Mouse (Mus musculus) regulatory T cell (primary cell): ENCODE measurements around the gene Gatc.
"Not testable (repeated sequence)": the region's sequence is repeated elsewhere in the genome, so short reads cannot be mapped to it uniquely, and the experiment has no call there.

ENCODE experiments used
- in situ Hi-C: fragments of 300-600 bp; cut with MboI, MseI; formaldehyde crosslinking; loops from one replicate; pipeline ENCODE4 v1.15.1; 2025; ENCODE audit warnings: high pct_unique_total_duplicates

Gene Gatc

DNA sequence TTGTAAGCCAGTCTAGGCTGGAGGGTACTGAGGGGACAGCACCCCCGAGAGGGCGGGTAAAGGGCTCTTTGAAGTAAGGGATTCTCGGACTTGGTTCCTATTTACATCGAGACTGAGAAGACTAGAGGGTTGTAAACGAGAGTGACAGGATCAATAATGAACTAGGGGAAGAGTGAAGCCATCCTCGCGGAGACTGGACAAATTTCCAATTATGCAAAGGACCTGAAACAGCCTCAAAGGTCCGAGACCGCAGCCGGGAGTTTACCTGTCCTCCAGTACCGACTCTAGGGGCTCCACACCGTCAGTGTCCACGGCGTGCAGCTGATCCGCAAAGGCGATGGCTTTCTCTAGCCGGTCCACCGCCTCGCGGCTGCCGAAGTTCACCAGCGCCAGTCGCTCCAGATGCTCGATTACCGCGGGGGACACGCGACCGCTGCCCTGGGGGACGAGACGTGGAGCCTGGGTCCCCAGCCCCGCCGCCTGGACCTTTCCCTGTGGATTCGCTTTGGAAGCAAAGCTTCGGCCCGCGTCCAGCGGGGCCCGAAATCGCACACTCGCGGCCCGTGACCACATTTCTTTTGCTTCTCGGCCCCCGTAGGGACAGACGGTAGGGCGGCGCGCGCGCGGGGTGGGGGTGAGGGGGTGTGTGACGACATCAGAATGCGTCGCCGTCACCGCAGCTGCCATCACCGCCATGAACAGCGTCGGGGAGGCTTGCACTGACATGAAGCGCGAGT, at the start of gene Gatc, which contains the start of gene Triap1:
Gatc (minus strand) TSS at position 602 of the 737 bp plus-strand sequence.
Triap1 (plus strand) TSS at position 649 of the 737 bp plus-strand sequence.
- in situ Hi-C loops: no loop called here

DNA sequence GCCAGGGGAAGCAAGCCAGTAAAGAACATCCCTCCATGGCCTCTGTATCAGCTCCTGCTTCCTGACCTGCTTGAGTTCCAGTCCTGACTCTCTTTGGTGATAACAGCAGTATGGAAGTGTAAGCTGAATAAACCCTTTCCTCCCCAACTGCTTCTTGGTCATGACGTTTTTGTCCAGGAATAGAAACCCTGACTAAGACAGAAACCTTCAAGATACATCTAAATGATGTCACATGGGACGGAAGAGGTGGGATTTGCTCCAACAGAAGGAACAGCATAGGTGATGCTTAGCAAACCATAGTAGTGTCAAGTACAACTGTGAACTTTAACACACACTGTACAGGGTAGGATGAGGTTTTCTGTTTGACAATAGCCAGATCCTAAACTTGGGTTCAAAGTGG, 37.9 kb upstream of the Gatc start:
- in situ Hi-C loops: not testable (repeated sequence)

DNA sequence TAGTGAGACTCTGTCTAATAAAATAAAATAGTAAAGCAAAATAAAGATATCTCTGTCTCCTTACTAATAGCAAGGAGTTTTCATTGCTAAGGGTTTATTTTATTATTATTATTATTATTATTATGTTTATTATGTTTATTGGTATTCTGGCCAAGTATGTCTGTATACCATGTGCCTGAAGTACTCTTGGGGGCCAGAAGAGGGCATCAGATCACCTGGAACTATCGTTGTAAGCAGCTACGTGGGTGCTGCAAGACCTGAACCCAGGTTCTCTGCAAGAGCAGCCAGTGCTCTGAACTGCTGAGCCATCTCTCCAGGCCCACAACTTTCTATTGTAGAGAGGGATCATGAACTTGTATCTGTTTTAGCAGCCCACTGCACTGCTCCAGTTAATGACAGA, 34.5 kb upstream of the Gatc start:
- in situ Hi-C loops: no loop called here

DNA sequence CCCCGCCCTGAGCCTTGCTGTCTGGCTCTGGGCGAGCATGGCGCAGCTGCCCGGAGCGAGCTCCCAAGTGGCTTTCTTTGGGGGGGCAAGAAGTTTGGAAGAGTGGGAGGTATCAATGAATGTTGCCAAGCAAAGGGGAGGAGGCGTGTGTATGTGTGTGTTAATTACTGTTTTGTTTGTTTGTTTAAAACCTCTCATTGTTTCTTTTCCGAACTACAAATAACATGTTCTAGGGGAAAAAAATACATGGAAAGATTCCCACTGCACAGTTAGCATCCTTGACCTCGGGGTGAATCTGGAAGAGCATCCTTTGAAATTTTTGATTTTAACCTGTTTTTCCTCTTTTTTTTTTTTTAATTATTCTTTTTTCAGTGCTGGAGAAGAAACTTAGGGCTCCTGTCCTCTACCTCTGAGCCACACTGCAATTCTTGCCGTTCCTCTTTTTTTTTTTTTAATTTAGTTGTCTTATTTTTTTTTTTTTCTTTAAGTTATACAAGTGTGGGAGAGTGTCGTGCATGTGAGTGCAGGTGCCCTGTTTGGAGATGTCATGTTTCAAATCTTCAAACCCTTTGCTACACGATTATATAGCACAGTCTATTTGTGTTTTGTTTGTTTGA, 33.3 kb upstream of the Gatc start:
- in situ Hi-C loops: loop anchor here (25.0 kb wide), 1 partner anchor 1988 kb away; the partner anchor contains the start of gene Wsb2

DNA sequence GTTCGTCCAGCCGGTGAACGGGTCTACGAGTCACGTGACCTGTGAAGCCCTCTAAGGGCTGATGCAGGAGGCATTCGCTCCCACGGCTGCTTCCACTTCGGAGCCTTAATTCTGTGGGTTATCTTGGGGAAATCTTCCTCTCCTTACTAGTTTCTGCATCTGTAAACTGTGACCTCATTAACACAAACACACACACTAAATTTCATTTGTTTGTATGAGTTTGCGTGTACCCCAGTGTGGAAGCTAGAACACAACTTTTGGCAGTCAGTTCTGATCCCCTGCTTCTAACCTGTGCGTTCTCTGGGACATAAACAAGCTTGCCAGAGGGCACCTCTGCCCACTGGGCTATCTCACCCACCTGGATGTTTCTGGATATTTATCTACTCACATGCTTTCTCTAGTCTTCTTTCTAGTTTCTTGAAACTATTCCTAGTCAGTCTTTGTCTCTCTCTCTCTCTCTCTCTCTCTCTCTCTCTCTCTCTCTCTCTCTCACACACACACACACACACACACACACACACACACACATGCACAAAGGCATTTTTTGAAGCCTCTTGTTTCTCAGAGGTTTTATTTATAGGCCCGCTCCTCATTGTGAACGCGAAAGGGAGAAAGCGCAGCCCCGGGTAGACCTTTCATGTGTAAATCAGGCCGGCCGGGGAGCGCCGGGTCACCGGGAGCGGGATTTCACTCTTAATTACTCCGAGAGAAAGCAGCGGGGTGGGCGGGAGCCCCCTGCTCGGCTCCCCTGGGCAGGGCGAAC, 32.6 kb upstream of the Gatc start:
- in situ Hi-C loops: loop anchor here (25.0 kb wide), 1 partner anchor 1989 kb away; the partner anchor contains the start of gene Wsb2

DNA sequence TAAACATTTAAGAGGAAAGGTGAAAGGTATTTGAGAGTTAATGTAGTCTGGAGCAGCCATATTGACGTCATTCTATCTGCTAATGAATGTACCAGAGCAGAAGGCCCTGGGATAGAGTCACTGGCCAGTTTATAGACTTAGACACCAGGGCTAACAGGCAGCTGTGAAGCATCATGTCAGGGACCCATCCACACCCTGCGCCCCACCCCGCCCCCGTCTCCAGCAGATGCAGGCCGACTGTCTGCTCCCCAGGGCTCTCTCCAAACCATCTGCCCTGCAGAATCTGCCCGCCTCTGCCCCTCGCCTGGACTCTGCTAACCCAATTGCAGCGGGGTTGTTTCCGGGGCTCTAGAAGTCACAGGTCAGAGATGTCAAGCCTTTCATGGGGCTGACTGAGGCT, 30.8 kb upstream of the Gatc start:
- in situ Hi-C loops: loop anchor here (25.0 kb wide), 1 partner anchor 1991 kb away; the partner anchor contains the start of gene Wsb2

DNA sequence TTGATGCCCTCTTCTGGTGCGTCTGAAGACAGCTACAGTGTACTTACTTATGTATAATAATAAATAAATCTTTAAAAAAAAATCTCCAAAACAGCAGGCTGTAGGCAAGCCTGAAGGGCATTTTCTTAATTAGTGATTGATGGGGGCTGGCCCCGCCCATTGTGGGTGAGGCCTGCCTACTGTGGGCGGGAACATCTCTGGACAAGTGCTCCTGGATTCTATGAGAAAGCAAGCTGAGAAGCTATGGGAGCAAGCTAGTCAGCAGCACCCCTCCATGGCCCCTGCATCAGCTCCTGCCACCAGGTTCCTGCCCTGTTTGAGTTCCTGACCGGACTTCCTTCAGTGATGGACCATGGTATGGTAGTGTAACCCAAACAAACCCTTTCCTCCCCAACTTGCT, 23.8 kb upstream of the Gatc start:
- in situ Hi-C loops: loop anchor here (5.0 to 25.0 kb wide), 2 partner anchors 78 to 1998 kb away; partner anchors contain the start of gene Wsb2

DNA sequence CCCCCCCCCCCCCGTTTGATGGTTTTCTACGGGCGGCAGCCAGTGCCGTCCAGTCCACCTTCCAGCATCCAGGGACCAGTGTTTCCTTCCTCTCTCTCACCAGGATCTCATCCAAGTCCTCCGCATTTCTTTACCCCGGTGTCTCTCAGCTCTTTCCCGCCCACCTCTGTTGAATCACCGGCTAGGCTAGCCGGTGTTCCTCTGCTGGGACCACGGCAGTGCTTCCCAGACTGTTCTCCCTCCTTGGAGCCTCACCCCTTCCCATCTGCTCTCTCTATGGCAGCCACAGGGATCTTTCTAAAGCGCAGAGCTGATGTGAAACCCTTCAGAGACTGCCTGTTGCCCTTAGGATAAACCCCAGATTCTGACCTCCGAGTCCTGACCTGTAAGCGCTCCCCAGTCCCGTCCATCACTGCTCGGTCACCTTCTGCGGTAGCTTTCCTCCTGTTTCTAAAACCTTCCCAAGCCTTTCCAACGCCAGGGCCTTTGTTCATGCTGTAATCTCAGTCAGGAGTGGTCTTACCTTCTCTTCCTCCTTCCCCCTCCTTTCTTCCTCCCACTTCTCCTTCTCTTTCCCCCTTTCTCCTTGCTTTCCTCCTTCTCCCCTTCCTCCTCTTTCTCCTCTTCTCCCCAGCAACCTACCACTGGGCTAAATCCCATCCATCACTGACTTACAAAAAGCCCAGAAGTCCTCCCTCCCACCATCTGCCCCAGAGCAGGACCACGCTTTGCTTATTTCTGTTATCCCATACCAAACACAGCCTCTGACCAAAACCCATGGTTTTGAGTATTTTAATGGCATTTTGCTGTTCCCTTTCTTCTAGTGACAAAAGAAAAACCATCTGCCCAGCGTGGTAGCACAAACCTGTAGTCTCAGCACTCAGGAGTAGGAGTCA, 22.1 kb upstream of the Gatc start:
- in situ Hi-C loops: loop anchor here (25.0 kb wide), 1 partner anchor 1999 kb away; the partner anchor contains the start of gene Wsb2

DNA sequence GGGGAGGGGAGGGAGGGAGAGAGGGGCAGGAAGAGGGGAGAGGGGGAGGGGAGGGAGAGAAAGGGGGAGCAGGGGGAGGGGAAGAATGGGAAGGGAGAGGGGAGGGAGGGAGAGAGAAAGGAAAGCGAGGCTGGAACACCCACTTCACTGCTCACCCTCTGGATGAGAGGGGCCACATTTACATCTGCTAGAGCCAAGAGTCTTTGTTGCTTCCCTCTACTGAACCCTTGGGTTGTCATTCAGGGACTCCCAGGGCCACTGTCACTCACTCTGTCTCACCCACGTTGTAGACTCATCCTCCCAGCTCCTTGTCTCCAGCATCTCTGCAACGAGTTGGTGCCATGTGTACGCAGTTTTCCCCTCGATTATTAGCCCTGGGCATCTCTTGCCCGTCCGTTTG, 21.2 kb upstream of the Gatc start:
- in situ Hi-C loops: loop anchor here (25.0 kb wide), 1 partner anchor 2000 kb away; the partner anchor contains the start of gene Wsb2

DNA sequence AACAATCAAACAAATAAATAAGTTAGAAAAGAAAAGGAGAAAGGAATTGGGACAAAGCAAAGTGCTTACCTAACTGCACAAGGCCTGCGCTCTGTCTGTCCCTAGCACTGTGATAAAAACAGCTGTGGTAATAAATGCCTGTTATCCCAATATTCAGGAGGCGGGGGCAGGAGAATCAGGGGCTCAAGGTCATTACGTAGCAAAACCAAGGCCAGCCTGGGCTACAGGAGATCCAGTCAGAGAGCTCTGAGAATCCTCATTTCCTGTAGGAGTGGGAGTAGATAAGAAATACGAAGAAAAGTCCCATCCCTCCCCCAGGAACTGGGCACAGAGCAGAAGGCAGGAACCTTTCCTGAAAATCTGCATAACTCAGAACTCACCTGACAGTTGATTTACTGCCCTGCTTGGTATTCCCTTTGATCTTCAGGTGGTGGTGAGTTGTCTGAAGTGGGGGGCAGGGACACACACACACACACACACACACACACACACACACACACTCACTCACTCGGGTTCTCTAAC, 18.9 kb upstream of the Gatc start:
- in situ Hi-C loops: loop anchor here (25.0 kb wide), 1 partner anchor 2002 kb away; the partner anchor contains the start of gene Wsb2

DNA sequence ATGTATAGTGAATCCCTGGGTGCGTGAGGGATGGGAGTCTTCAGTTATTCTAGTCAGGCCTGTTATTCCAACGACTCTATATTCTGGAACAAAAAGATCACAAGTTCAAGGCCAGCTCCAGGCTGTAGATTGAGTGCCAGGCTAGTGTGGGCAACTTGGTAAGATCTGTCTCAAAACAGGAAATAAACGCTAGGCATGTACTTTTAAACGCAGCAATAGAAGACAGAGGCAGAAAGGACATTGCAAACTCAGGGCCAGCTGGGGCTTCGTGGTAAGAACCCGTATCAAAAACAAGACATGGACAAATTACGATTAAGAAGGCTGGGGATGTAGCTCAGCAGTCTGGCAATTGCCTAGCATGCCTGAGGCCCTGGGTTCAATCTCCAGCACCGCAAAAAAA, 18.5 kb upstream of the Gatc start:
- in situ Hi-C loops: loop anchor here (25.0 kb wide), 1 partner anchor 2003 kb away; the partner anchor contains the start of gene Wsb2

DNA sequence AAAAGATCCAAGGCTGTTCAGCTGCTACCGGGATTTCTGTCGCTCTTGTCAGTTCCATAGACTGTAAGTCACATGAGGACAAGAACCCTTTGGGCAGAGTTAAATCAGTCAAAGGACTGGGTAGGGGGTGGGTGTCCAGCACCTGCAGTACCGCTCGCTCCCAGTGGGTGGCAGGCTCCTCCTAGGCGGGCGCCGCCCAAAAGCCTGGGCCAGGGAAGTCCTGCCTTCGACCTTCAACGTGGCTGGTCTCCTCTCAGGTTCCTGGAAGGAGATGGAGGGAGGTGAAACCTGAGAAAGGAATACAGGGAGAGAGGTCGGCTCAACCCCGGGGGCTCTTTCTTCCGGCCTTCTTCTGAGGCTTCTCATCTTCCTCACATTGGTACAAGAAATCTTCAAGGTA, 17.9 kb upstream of the Gatc start:
- in situ Hi-C loops: loop anchor here (25.0 kb wide), 1 partner anchor 2003 kb away; the partner anchor contains the start of gene Wsb2

DNA sequence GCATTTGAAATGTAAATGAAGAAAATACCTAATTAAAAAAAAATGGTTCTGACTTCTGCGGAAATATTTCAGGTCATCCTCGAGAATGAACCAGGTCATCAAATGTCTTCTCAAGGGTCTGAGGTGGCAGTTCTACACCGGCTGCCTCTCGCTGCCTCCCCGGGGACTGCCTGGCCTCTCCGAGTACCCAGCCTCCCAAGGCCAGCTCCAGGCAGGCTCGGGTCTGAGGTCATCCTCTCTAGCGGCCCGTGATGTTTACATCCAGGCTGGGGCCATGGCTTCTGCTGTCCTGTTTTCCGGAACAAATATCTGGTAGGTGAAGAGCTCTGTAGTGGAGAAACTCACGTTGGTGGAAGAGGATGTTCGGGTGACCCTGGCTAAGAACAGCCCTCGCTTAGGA, 14.1 kb upstream of the Gatc start:
- in situ Hi-C loops: loop anchor here (25.0 kb wide), 1 partner anchor 2007 kb away; the partner anchor contains the start of gene Wsb2

DNA sequence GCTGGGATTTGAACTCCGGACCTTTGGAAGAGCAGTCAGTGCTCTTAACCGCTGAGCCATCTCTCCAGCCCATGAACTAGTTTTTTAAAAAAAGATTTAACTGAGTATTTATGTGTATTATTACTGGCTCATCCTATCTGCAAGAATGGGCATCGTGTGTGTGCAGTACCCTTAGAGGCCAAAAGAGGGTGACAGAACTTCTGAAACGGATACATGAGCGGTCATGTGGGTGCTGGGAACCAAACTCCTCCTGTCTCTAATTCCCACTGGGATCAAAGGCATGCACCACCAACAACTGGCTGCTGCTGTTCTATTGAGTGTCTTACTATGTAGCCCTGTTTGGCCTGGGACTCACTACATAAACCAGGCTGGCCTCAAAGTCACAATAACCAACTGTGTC, 10.4 kb upstream of the Gatc start:
- in situ Hi-C loops: loop anchor here (25.0 kb wide), 1 partner anchor 2011 kb away; the partner anchor contains the start of gene Wsb2

DNA sequence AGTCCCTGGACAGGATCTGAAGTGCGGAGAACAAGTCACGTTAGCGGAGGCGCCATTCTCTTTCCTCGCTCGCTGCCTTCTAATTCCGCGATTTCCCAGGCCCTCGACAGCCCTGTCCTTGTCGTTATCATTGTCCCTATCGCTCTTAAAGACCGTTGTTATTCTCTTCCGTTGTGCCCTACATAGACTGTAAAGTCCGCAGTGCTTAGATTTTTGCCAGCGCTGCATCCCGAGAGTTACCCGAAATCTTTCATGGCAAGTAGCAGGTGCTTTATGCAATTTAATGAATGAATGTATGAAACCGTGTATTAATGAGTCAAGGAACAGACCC, 8.2 kb upstream of the Gatc start:
- in situ Hi-C loops: loop anchor here (5.0 kb wide), 1 partner anchor 67 kb away; no protein-coding TSS in a partner anchor

DNA sequence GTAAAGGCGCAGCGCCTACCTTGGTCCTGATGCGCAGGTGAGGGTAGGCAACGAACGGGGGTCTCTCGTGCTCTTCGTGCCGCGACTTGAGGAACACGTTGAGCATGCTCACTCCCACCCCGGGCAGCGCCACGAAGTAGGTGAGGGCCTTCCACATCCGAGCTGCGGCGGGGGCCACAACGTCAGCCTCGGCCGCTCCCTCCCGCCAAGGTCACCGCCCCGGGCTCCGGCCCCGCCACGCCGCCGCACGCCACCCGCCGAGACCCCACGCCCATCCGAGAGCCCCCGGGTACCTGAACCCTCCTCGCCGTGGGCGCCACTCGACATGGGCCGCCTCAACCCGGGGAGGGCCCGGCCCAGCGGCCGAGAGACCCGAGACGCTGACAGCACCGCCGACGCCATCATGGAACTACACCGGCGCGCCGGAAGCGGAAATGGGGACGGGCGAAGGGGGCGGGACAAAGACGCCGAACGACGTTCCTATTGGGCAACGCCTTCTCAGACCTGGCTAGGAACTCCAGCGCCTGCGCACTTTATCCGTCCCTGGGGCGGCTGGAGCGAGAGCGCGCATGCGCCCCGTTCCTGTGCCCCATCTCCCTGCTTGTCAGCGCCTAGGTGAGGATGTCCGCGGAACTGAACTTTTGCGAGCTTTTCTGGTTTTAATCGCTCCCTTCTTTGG, 7.7 kb upstream of the Gatc start, which contains the start of gene Cox6a1:
Cox6a1 (minus strand) TSS at position 436 of the 679 bp plus-strand sequence.
- in situ Hi-C loops: loop anchor here (5.0 kb wide), 1 partner anchor 66 kb away; no protein-coding TSS in a partner anchor

DNA sequence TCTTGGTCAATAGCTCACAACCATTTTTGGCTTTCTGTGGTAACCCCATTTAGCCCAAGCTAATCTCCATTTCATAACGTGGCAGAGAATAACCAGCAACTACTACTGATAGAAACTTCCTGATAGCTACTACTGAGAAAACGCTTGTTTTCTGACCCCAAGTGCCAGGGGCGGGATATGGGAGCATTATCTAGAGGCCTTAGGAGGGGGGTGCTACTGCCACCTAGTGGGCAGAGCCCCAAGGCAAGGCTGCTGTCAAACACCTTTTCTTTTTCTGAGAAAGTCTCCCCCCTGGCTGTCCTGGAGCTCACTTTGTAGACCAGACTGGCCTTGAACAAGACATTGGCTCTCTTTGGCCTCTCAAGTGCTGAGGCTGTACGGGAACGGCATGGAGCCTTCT, 6.6 kb upstream of the Gatc start:
- in situ Hi-C loops: loop anchor here (5.0 kb wide), 1 partner anchor 65 kb away; no protein-coding TSS in a partner anchor

DNA sequence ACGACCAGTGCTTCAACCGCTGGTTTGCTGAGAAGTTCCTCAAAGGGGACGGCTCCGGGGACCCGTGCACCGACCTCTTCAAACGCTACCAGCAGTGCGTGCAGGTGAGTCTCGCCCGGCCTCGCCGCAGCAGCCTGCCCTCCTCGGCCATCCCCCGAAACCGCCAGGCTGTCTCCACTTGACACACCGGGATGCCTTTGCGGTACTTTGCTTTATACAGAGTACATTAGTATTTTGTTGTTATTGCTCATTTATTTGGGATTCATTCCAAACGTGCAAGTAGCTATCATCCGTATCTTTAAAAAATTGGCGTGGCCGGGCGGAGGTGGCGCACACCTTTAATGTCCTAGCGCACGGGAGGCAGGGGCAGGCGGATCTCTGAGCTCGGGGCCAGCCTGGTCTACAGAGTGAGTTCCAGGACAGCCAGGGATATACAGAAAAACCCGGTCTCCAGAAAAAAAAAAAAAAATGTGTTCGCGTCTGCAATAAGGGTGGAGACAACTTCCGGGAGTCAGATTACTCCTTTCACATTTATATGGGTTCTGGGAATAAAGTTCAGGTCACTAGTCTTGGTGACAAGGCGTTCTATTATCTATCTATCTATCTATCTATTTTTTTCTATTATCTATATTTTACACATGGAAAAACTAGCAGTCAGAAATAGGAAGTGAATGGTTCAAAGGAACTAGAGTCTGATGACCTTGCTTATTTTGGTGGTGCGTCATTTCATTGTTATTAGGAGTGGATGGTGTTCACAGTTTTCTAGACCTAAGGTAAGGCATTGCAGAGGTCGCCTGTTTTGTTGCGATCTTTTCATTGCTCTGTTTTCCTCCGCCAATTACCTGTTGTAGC, 562 bp upstream of the Gatc start:
- in situ Hi-C loops: no loop called here

DNA sequence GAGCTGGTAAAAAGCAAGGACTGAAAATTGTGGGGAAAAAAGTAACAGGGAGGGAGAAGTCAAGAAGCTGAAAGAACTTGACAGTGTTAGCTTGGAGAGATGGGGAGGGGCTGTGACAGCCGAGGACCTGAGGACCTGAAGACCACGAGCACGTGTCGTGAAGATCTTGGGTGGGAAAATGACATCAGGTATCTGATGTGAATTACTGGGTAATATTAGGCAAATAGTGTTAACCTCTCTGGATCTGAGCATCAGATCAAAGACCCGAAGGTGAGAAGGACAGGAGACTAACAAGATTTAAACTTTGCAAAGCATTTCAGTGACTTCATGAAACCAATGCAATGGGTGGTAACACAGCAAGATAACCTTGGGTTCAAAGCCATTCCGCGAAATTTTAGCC, 971 bp downstream of the Gatc start:
- in situ Hi-C loops: no loop called here
